Mouse (Mus musculus) embryo, embryonic 10 days (tissue): ENCODE data around the gene Kif1b.
"Not testable (repeated sequence)": the region's sequence is repeated elsewhere in the genome, so short reads cannot be mapped to it uniquely, and the experiment has no call there.

Experiments used
- DNase-seq: peaks from one replicate; pipeline ENCODE4 v3.0.0-alpha.2; 2015; ENCODE audit warnings: low spot score

Kif1b gene

GRCm38 (mm10) chr4:149169926-149170325 lies 137.6 kb downstream of the Kif1b start:
- not testable (repeated sequence) for DNase-seq

GRCm38 (mm10) chr4:149168016-149168415 lies 139.5 kb downstream of the Kif1b start:
- no peak for DNase-seq

GRCm38 (mm10) chr4:149166957-149167611 lies 140.4 kb downstream of the Kif1b start:
- peak; percentile 53 for DNase-seq

GRCm38 (mm10) chr4:149166215-149166946 lies 141.1 kb downstream of the Kif1b start, which contains the start of gene Pgd:
Pgd (minus strand) TSS chr4:149166771.
- DNase-seq, result peak; percentile 96

- no peak for DNase-seq
Observed at GRCm38 (mm10) chr4:149164150-149164549, 143.3 kb downstream of the Kif1b start.

GRCm38 (mm10) chr4:149163196-149163595 lies 144.3 kb downstream of the Kif1b start:
- no peak for DNase-seq

GRCm38 (mm10) chr4:149161166-149161565 lies 146.3 kb downstream of the Kif1b start:
- DNase-seq, result no peak

GRCm38 (mm10) chr4:149159891-149160290 lies 147.6 kb downstream of the Kif1b start:
- DNase-seq, result no peak

GRCm38 (mm10) chr4:149159203-149159602 lies 148.3 kb downstream of the Kif1b start:
- no peak for DNase-seq

GRCm38 (mm10) chr4:149157415-149157973 lies 150.0 kb downstream of the Kif1b start:
- no peak for DNase-seq

- no peak for DNase-seq
Observed at GRCm38 (mm10) chr4:149155711-149156110, 151.8 kb downstream of the Kif1b start.

GRCm38 (mm10) chr4:149154859-149155258 lies 152.6 kb downstream of the Kif1b start:
- DNase-seq, result no peak

GRCm38 (mm10) chr4:149150721-149151120 lies 156.8 kb downstream of the Kif1b start:
- no peak for DNase-seq

GRCm38 (mm10) chr4:149150256-149150655 lies 157.2 kb downstream of the Kif1b start:
- no peak for DNase-seq

GRCm38 (mm10) chr4:149149611-149150010 lies 157.9 kb downstream of the Kif1b start:
- peak; percentile 46 for DNase-seq

- no peak for DNase-seq
Observed at GRCm38 (mm10) chr4:149149196-149149595, 158.3 kb downstream of the Kif1b start.

- DNase-seq, result no peak
Observed at GRCm38 (mm10) chr4:149148084-149148483, 159.4 kb downstream of the Kif1b start.

GRCm38 (mm10) chr4:149147528-149147927 lies 160.0 kb downstream of the Kif1b start:
- DNase-seq, result no peak

GRCm38 (mm10) chr4:149145151-149145550 lies 162.3 kb downstream of the Kif1b start:
- DNase-seq, result no peak

- peak; percentile 94 for DNase-seq
Observed at GRCm38 (mm10) chr4:149144459-149144858, 163.0 kb downstream of the Kif1b start.

GRCm38 (mm10) chr4:149143594-149143993 lies 163.9 kb downstream of the Kif1b start:
- no peak for DNase-seq

- no peak for DNase-seq
Observed at GRCm38 (mm10) chr4:149138515-149138914, 169.0 kb downstream of the Kif1b start.
